Mouse (Mus musculus) kidney, embryonic 14.5 days (tissue): ENCODE measurements around the gene Adgrg1. TPM values are rescaled to one million over a fixed set of nuclear protein-coding genes. Genes with fewer than 3 reads are reported as not detected.
A peak's percentile ranks its signal among the peaks of the same experiment; 100 is the strongest.

ENCODE experiments used
- ATAC-seq: fragments of 200-750 bp; cut with Nextera tagmentation; 2 replicates; pipeline ENCODE4 v1.8.0; 2017; ENCODE audit warnings: moderate number of reproducible peaks, mild to moderate bottlenecking, moderate TSS enrichment, moderate library complexity; ENCODE audit not compliant: low FRiP score, low TSS enrichment
- H3K27ac ChIP-seq: fragments of 300-500 bp; sonication (generic); 2 replicates; pipeline ENCODE4 v1.5.1; 2014; ENCODE audit warnings: low read depth, mild to moderate bottlenecking, low read length, moderate library complexity, mixed read lengths
- H3K27me3 ChIP-seq: fragments of 300-500 bp; sonication (generic); 2 replicates; pipeline ENCODE4 v1.6.1; 2014; ENCODE audit warnings: mild to moderate bottlenecking, low read length; ENCODE audit not compliant: control insufficient read depth, insufficient read depth
- H3K36me3 ChIP-seq: fragments of 300-500 bp; sonication (generic); 2 replicates; pipeline ENCODE4 v1.6.1; 2014; ENCODE audit warnings: low read length, mixed read lengths; ENCODE audit not compliant: control insufficient read depth, insufficient read depth
- H3K4me1 ChIP-seq: fragments of 300-500 bp; sonication (generic); 2 replicates; pipeline ENCODE4 v1.6.1; 2014; ENCODE audit warnings: low read length, mixed read lengths; ENCODE audit not compliant: control insufficient read depth, insufficient read depth
- H3K4me2 ChIP-seq: fragments of 300-500 bp; sonication (generic); replicated peaks from 2 replicates; pipeline ENCODE4 v1.6.1; 2014; ENCODE audit warnings: low read depth, mild to moderate bottlenecking, low read length
- H3K4me3 ChIP-seq: fragments of 300-500 bp; sonication (generic); 2 replicates; pipeline ENCODE4 v1.5.1; 2014; ENCODE audit warnings: mild to moderate bottlenecking, low read length
- H3K9ac ChIP-seq: fragments of 300-500 bp; sonication (generic); 2 replicates; pipeline ENCODE4 v1.6.1; 2014; ENCODE audit warnings: low read depth, mild to moderate bottlenecking, low read length, moderate library complexity
- H3K9me3 ChIP-seq: fragments of 300-500 bp; sonication (generic); 2 replicates; pipeline ENCODE4 v1.6.1; 2016; ENCODE audit warnings: low read length; ENCODE audit not compliant: control insufficient read depth
- WGBS: fragments of 180-500 bp; shearing (Covaris S2); extraction: QIAGEN DNeasy Blood & Tissue Kit; methylation state at CpG from one replicate; pipeline ENCODE4 v1.1.7; 2014; 5-methylcytosine and 5-hydroxymethylcytosine counted together
- polyA plus RNA-seq: library from polyadenylated mRNA; unstranded; fragments of >200 nt; fragmentation: Nextera tagmentation; extraction: Ambion mirVana; gene quantifications from 2 replicates; pipeline ENCODE4 v1.2.1, GENCODE M21; 2014

Adgrg1 gene
- polyA plus RNA-seq, 1 experiment from 2014 or later, result 31.3 TPM

DNA sequence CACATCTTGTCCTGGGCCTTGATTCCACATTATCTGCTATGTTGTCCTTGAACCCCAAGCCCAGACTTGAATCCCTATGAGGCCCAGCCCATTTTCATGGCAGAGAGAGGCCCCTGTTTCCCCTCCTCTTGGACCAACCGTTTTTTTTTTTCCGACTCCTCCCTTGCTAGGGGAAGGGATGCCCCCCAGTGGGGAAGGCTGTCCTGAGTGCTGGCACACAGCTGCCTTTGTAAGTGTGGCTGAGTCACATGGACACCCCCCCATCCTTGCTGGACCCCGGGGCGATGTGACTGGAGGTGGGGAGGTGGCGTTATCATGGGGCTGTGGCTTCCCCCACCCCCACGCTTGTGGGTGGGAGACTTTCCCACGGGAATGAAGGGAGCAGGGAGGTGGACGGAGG is 6.4 kb downstream of the Adgrg1 start:
- H3K4me2 ChIP-seq, result no peak overlapping the region
- H3K27ac ChIP-seq, result peak overlapping the region; percentile 66; the same call in 1 of the 2 replicates
- WGBS, result 54% methylated on average over 8 of the region's 8 CpGs

DNA sequence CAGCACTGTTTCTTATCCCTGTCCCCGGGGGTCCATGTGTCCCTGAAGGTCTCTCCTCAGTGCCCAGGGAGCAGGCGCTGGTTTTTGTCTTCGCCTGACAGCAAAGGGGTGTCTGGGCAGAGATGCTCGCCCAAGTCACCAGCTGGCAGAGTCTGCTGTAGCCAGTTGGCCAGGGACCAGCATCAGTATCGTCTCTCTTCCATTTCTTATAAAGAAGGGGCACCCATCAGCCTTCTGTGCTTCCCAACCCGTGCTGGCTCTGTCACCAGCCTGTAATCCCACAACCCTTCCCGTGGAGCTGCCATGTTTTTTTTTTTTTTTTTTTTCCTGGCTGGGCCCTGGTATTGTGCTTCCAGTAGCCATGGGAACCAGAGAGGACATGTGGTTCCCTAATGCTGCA is 7.3 kb downstream of the Adgrg1 start:
- H3K9ac ChIP-seq, result no peak overlapping the region
- no peak overlapping the region for H3K4me3 ChIP-seq
- H3K9me3 ChIP-seq, result no peaks in the 10 kb centered on the region
- H3K4me2 ChIP-seq, result no peak overlapping the region
- peaks cover 26% of the 10 kb centered on the region for H3K4me1 ChIP-seq
- no peak for ATAC-seq
- H3K27me3 ChIP-seq, result 0 out of 2 replicates have a peak, but pooled peaks cover 3% of the 10 kb centered on the region
- H3K36me3 ChIP-seq, result no peaks in the 10 kb centered on the region
- 71% methylated on average over 7 of the region's 7 CpGs for WGBS
- H3K27ac ChIP-seq, result no peak overlapping the region

More for the DNA sequence above, 6.4 kb downstream of the Adgrg1 start:
- 0 out of 2 replicates have a peak, but pooled peaks cover 3% of the 10 kb centered on the region for H3K27me3 ChIP-seq
- no peak overlapping the region for H3K9ac ChIP-seq
- H3K36me3 ChIP-seq, result no peaks in the 10 kb centered on the region
- H3K4me1 ChIP-seq, result peaks cover 26% of the 10 kb centered on the region
- no peaks in the 10 kb centered on the region for H3K9me3 ChIP-seq
- no peak overlapping the region for H3K4me3 ChIP-seq
- ATAC-seq, result no peak

DNA sequence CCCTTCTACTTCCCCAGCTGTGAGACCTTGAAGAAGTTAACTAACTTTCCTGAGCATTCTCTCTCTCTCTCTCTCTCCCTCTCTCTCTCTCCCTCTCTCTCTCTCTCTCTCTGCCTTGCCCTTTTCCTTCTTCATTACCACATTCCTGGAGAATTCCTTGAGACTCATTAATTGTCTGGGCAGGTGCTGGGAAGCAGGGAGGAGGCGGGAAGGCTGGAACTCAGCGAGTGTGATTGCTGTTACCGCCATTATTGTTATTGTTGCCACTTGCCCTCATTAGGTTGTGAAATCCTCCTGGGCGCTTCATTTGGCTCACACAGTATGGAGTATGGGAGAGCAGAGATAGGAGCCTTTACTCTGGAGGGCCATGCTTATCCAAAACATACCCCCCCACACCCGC is 8.6 kb downstream of the Adgrg1 start:
- no peak overlapping the region for H3K9ac ChIP-seq
- WGBS, result 19% methylated on average over 5 of the region's 5 CpGs
- H3K4me3 ChIP-seq, result no peak overlapping the region
- peaks cover 22% of the 10 kb centered on the region for H3K4me1 ChIP-seq
- no peak overlapping the region; the same call in 1 of the 2 replicates for H3K4me2 ChIP-seq
- no peaks in the 10 kb centered on the region for H3K36me3 ChIP-seq
- ATAC-seq, result no peak
- H3K27me3 ChIP-seq, result 0 out of 2 replicates have a peak, but pooled peaks cover 3% of the 10 kb centered on the region
- no peaks in the 10 kb centered on the region for H3K9me3 ChIP-seq
- peak overlapping the region; percentile 5; the same call in 1 of the 2 replicates for H3K27ac ChIP-seq

DNA sequence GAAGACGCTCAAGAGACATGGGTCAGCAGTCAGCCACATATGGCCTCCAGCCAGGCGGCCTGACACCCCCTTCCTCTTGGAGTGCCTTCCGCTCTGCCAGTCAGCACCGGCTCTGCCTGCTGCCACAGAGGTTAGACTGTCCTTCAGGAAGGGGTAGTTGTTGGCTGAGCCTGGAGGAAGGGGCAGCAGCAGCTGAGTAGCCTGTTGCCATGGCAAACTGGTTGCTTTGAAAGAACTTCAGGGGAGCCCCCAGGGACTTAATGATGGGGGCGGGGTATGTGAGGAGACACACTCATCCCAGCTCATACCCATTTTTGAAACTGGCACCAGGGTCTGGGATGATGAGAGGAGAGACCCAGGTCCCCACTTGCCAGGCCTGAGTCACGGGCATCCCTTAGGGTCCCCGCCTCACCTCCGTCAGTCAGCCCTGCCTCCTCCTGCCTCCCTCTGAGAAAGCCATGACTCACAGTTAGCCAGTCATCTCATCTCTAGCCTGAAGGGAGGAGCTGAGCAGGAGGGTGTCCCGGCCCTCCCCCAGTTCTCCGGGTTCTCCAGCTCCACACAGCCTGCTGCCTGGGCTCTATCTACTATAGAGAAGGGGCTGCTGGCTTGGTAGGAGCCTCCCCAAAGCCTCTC is 9.4 kb downstream of the Adgrg1 start:
- H3K27me3 ChIP-seq, result no peaks in the 10 kb centered on the region
- peak overlapping the region; percentile 38; the same call in 1 of the 2 replicates for H3K9ac ChIP-seq
- 18% methylated on average over 10 of the region's 10 CpGs for WGBS
- no peak overlapping the region; the same call in 1 of the 2 replicates for H3K4me2 ChIP-seq
- no peaks in the 10 kb centered on the region for H3K36me3 ChIP-seq
- ATAC-seq, result peak; percentile 66
- H3K9me3 ChIP-seq, result no peaks in the 10 kb centered on the region
- H3K4me3 ChIP-seq, result no peak overlapping the region
- peak overlapping the region; percentile 5; the same call in 1 of the 2 replicates for H3K27ac ChIP-seq
- peaks cover 27% of the 10 kb centered on the region for H3K4me1 ChIP-seq

DNA sequence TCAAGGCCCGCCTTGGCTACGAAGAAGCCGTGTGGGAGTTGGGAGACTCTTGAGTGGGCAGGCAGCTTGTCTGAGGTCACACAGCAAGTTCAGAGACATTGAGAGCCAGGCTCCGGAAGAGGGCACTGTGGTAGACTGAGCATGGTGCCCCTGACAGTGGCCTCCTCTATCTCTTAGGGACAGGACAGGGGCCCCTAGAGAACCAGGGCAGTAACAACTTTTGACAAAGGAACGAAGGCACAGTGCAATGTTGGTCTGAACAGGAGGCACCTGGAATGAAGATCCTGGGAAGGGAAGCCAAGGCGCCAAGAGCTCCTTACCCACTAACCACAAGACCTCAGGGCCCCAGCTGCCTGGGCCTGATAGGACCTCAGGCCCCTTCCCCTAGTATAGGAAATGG is 10.5 kb downstream of the Adgrg1 start:
- ATAC-seq, result no peak
- no peak overlapping the region for H3K27ac ChIP-seq
- H3K9me3 ChIP-seq, result no peaks in the 10 kb centered on the region
- H3K27me3 ChIP-seq, result no peaks in the 10 kb centered on the region
- WGBS, result 77% methylated on average over 6 of the region's 6 CpGs
- H3K4me3 ChIP-seq, result no peak overlapping the region
- no peak overlapping the region for H3K9ac ChIP-seq
- peaks cover 27% of the 10 kb centered on the region for H3K4me1 ChIP-seq
- no peaks in the 10 kb centered on the region for H3K36me3 ChIP-seq
- H3K4me2 ChIP-seq, result no peak overlapping the region

DNA sequence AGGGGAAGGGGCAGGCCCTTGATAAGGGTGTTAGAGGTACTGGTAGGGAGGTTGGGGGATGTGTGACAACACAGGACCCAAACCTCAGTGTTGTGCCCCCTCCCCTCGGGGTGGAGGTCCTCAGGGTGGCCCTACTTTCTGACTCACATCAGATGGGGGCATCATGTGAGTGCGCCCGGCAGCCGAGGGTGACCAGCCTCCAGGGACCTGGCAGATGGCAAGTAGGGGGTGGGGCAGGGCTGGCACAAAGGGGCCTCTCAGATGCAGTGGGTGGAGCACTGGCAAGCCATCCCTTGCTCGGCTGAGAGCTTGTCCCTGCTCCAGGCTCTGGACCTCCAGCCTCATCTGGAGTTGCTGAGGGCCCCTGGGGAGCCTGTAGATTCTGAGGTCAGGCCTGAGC is 12.1 kb downstream of the Adgrg1 start:
- Histone ChIP-seq H3K9me3 (no peaks in the 10 kb centered on the region), H3K4me3 (no peak overlapping the region), H3K4me1 (peaks cover 31% of the 10 kb centered on the region), H3K27ac (no peak overlapping the region), H3K36me3 (no peaks in the 10 kb centered on the region), H3K27me3 (no peaks in the 10 kb centered on the region), H3K4me2 (no peak overlapping the region), H3K9ac (no peak overlapping the region)
- ATAC-seq, result no peak
- 43% methylated on average over 5 of the region's 5 CpGs for WGBS

DNA sequence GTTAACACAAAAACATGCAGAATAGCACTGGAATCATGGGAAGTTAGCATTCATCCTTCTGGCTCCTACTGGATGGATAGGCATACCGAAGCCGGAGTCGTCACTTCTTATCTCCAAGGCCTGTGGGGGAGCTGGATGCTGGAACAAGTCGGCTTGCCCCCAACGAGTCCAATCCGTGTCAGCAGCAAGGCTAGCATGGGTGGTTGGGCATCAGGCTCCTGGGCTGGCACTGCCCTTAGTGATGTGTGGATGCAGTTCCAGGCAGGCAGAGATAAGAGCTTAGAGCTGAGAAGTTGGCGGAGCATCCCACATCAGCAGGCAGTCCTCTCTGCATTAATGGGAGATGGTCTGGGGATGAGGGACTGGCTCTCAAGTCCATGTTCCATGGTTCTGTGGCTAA is 13.0 kb downstream of the Adgrg1 start:
- no peak overlapping the region for H3K9ac ChIP-seq
- H3K4me2 ChIP-seq, result no peak overlapping the region
- no peaks in the 10 kb centered on the region for H3K27me3 ChIP-seq
- H3K4me1 ChIP-seq, result peaks cover 40% of the 10 kb centered on the region
- 80% methylated on average over 7 of the region's 7 CpGs for WGBS
- no peak overlapping the region for H3K4me3 ChIP-seq
- H3K27ac ChIP-seq, result no peak overlapping the region
- no peaks in the 10 kb centered on the region for H3K36me3 ChIP-seq
- ATAC-seq, result no peak
- no peaks in the 10 kb centered on the region for H3K9me3 ChIP-seq

DNA sequence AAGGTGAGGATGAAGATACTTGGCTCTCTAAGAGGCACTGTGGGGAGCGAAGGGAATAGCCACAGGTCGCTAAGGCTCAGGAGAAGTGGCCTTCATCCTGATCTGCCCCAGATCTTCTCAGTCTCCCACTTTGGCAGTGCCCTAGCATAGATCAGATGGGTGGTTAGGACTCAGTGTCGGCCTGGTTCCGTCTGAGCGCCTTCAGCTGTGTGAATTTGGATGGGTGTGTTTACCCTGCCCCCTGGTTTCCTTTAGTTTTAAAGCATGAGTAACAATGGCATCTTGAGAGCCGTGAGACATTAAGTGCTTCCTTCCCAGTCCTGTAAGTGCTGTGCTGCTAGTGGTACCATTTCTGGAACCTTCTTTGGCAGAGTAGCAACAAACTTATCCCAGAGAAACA is 14.1 kb downstream of the Adgrg1 start:
- WGBS, result 69% methylated on average over 6 of the region's 6 CpGs
- Histone ChIP-seq H3K36me3 (no peaks in the 10 kb centered on the region), H3K4me3 (no peak overlapping the region), H3K9ac (no peak overlapping the region), H3K27ac (no peak overlapping the region), H3K9me3 (no peaks in the 10 kb centered on the region), H3K27me3 (no peaks in the 10 kb centered on the region), H3K4me2 (no peak overlapping the region), H3K4me1 (peaks cover 33% of the 10 kb centered on the region)
- ATAC-seq, result no peak

DNA sequence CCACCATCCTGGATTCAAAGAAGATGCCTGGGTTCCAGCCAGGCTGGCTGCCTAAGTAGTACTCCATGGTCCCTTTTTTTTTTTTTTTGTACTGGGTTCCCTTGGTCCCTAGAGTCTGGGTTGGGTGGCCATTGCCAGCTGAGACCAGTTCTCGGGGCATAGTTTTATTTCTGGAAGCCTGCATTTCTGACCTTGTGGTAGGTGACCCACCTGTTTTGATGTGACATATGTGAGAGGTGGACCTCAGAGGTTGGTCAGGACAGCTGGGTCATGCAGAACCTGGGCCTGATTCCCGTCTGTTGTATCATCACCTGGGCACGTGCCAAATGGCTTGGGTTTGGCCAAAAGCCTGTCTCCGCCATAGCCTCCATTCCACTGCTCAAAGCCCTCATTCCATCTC is 15.2 kb downstream of the Adgrg1 start:
- no peak overlapping the region for H3K4me2 ChIP-seq
- 91% methylated on average over 4 of the region's 4 CpGs for WGBS
- no peak overlapping the region for H3K9ac ChIP-seq
- H3K27me3 ChIP-seq, result no peaks in the 10 kb centered on the region
- no peaks in the 10 kb centered on the region for H3K9me3 ChIP-seq
- ATAC-seq, result no peak
- H3K4me1 ChIP-seq, result peaks cover 25% of the 10 kb centered on the region
- no peak overlapping the region for H3K4me3 ChIP-seq
- H3K27ac ChIP-seq, result no peak overlapping the region
- no peaks in the 10 kb centered on the region for H3K36me3 ChIP-seq
